Mouse (Mus musculus) heart, embryonic 10.5 days (tissue): ENCODE results near the gene Pknox2. TPM values are rescaled to one million over a fixed set of nuclear protein-coding genes. Genes with fewer than 3 reads are reported as not detected.

ENCODE experiments used
- DNase-seq: peaks from one replicate; pipeline ENCODE4 v3.0.0-alpha.2; 2017; ENCODE audit warnings: low spot score
- H3K27ac ChIP-seq: fragments of 300-500 bp; sonication (generic); 2 replicates; pipeline ENCODE4 v1.5.1; 2016; ENCODE audit warnings: mild to moderate bottlenecking
- H3K27me3 ChIP-seq: fragments of 300-500 bp; sonication (generic); 2 replicates; pipeline ENCODE4 v1.6.1; 2016; ENCODE audit warnings: mild to moderate bottlenecking; ENCODE audit not compliant: poor library complexity, insufficient read depth, severe bottlenecking
- H3K36me3 ChIP-seq: fragments of 300-500 bp; sonication (generic); 2 replicates; pipeline ENCODE4 v1.6.1; 2016; ENCODE audit warnings: mild to moderate bottlenecking, moderate library complexity
- H3K4me1 ChIP-seq: fragments of 300-500 bp; sonication (generic); 2 replicates; pipeline ENCODE4 v1.6.1; 2016; ENCODE audit warnings: mild to moderate bottlenecking
- H3K4me3 ChIP-seq: fragments of 300-500 bp; sonication (generic); 2 replicates; pipeline ENCODE4 v1.5.1; 2016; ENCODE audit warnings: mild to moderate bottlenecking, moderate library complexity
- H3K9me3 ChIP-seq: fragments of 300-500 bp; sonication (generic); 2 replicates; pipeline ENCODE4 v1.6.1; 2016; ENCODE audit warnings: mild to moderate bottlenecking, moderate library complexity
- WGBS: fragments of 180-500 bp; shearing (Covaris S2); methylation state at CpG from one replicate; pipeline ENCODE4 v1.1.7; 2016; 5-methylcytosine and 5-hydroxymethylcytosine counted together
- polyA plus RNA-seq: library from polyadenylated mRNA; unstranded; fragments of >200 nt; fragmentation: Nextera tagmentation; extraction: Ambion mirVana; gene quantifications from 2 replicates; pipeline ENCODE4 v1.2.1, GENCODE M21; 2016

Pknox2 gene
- polyA plus RNA-seq, 1 experiment from 2014 or later, result 9.1 TPM

DNA sequence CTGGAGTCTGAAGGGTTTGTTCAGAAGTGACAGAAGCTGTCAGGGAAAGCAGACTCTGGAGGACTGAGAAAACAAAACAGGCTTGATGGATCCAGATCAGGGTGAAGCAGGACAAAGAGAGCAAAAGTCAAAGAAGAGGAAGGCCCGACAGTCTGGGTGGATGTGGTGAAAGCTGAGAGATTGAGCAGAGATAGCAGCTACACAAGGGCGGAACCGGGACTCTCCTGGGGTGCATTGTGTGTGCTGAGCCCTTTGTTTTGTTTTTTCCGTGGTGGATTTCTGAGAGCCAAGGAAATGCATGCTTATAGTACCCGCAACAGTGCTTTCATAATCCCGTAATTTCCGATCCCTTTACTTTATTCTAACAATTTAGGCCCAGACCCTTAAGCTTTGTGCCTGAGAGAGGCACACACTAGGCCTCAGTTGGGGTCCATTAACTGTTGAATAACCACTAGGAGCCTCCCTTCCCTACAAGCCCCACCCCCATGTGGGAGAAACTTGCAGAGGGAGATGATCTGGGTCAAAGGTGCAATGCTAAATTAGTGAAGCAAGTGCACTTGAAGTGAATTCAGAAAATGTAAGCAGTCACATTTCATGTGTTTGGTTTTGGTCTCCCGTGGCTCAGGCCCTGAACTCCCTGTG lies 289.6 kb downstream of the Pknox2 start:
- Histone ChIP-seq H3K4me3 (no peak overlapping the region), H3K27ac (no peak overlapping the region), H3K36me3 (no peaks in the 10 kb centered on the region), H3K4me1 (no peaks in the 10 kb centered on the region), H3K27me3 (no peaks in the 10 kb centered on the region), H3K9me3 (no peaks in the 10 kb centered on the region)
- no peak for DNase-seq
- 27% methylated on average over 8 of the region's 8 CpGs for WGBS

DNA sequence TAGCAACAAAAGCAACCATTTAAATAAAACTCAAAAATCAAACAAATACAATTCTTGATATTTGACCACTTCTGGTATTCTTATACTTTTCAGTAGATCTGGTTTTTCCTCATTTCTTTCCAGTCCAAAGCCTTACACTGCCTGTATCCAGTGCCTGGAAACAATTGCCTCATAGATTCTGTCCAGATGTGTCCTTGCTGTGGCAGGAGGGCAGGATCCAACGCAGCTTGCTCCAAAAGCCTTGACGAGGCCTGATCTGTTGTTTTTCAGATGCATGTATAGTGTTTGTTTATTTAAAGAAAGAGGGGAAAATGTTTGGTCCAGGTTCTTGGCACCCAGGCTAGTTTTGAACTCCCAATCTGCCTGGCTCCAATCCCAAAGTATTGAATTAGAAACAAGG lies 290.9 kb downstream of the Pknox2 start:
- H3K9me3 ChIP-seq, result no peaks in the 10 kb centered on the region
- DNase-seq, result no peak
- H3K4me3 ChIP-seq, result no peak overlapping the region
- H3K27me3 ChIP-seq, result no peaks in the 10 kb centered on the region
- H3K4me1 ChIP-seq, result no peaks in the 10 kb centered on the region
- H3K27ac ChIP-seq, result no peak overlapping the region
- no peaks in the 10 kb centered on the region for H3K36me3 ChIP-seq
- WGBS, result 55% methylated on average over 2 of the region's 2 CpGs

DNA sequence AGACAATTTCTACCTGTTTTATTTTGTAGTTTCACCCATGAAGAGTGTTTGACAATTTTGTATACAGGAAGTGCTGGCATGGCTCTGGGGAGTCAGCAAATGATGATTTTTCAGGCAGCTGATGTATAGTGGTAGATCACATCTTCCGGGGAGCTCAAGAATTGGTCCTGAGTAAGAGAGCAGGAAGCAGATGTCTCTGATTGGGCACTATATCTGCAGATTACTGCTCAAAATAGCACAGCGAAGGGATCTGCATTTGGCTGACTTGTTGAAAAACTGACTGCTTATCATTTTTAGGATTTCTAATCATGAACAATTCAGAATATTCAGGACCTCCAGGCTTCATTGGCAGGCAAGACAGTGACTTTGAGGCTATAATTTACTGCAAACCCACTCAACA lies 295.0 kb downstream of the Pknox2 start:
- H3K27me3 ChIP-seq, result no peaks in the 10 kb centered on the region
- WGBS, result 73% methylated on average over 2 of the region's 2 CpGs
- DNase-seq, result no peak
- H3K36me3 ChIP-seq, result no peaks in the 10 kb centered on the region
- H3K9me3 ChIP-seq, result no peaks in the 10 kb centered on the region
- no peak overlapping the region for H3K4me3 ChIP-seq
- no peak overlapping the region for H3K27ac ChIP-seq
- H3K4me1 ChIP-seq, result no peaks in the 10 kb centered on the region

DNA sequence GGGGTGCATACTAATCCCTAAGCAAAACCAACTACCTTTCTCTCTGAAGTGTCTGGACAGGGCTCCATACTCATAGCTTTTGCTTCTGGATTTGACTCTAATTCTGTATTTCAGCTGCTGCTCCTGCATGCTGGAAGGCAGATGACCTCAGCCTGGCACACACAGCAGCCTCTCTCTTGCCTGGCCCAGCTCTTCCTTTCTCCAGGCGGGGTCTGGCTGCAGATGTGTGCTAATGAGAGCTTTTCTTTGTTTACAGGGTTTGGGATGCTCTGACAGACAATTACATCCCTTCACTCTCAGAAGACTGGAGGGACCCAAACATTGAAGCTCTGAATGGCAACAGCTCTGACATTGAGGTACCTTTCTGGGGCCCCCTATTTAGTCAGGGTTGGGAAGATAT lies 297.1 kb downstream of the Pknox2 start:
- no peaks in the 10 kb centered on the region for H3K4me1 ChIP-seq
- 42% methylated on average over 1 of the region's 1 CpGs for WGBS

DNA sequence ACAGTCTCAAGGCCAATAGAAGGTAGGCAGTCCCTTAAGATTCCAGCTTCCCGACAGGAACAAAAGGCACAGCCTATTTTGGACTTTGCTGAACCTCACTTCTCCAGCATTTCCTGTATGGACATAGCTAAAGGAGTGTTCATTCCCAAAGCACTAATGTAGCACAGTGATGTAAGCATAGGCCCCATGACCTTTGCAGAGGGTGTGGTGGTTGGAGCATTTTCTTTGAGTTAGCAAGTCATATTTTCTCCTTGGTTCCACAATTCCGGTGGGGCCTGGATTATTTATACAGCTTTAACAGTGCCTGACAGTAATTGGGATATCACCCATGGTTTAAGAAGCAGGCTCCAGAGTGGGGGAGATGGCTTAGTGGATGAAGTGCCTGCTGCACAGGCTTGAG lies 298.5 kb downstream of the Pknox2 start:
- no peaks in the 10 kb centered on the region for H3K9me3 ChIP-seq
- H3K36me3 ChIP-seq, result no peaks in the 10 kb centered on the region
- WGBS, result 80% methylated on average over 2 of the region's 2 CpGs
- H3K4me3 ChIP-seq, result no peak overlapping the region
- DNase-seq, result no peak
- H3K27me3 ChIP-seq, result no peaks in the 10 kb centered on the region
- no peaks in the 10 kb centered on the region for H3K4me1 ChIP-seq
- no peak overlapping the region for H3K27ac ChIP-seq

More for the DNA sequence above, 297.1 kb downstream of the Pknox2 start:
- Histone ChIP-seq H3K36me3 (no peaks in the 10 kb centered on the region), H3K27ac (no peak overlapping the region), H3K4me3 (no peak overlapping the region), H3K9me3 (no peaks in the 10 kb centered on the region), H3K27me3 (no peaks in the 10 kb centered on the region)
- no peak for DNase-seq

DNA sequence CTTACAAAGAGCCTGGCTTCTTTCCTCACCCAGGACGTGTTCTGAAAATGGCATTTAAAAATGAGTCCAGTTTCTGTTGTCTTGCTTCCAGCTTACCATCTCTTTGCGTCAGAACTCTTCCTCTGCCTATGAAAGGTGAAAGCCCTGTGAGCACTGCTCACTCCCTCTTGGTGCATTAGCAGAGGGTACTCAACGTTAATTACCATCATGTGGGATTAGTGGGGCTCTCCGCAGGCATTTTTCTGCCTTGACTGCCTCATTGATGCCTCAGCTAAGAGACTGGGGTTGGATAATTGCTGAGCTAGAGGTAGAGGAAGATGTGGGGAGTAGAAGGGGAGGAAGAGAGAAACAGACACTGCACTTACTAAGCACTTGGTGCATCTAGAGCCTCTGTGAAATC lies 300.9 kb downstream of the Pknox2 start:
- WGBS, result 47% methylated on average over 4 of the region's 4 CpGs
- H3K36me3 ChIP-seq, result no peaks in the 10 kb centered on the region
- no peaks in the 10 kb centered on the region for H3K9me3 ChIP-seq
- no peak overlapping the region for H3K4me3 ChIP-seq
- H3K4me1 ChIP-seq, result no peaks in the 10 kb centered on the region
- no peak overlapping the region for H3K27ac ChIP-seq
- no peaks in the 10 kb centered on the region for H3K27me3 ChIP-seq
- DNase-seq, result no peak

Other genes with a start within 250 kb of the Pknox2 start
- gene Tmem218, start 60.8 kb upstream of the Pknox2 start, polyA plus RNA-seq, result 7.7 and 9.0 TPM in 2 replicates
- 1.7 and 2.3 TPM in 2 replicates for gene Slc37a2, start 108.3 kb upstream of the Pknox2 start, polyA plus RNA-seq
- 5.1 and 5.8 TPM in 2 replicates for gene Ccdc15, start 201.0 kb upstream of the Pknox2 start, polyA plus RNA-seq
- 0.04 TPM in 1 of 2 replicates, not detected in the other for gene Hepacam, start 219.9 kb upstream of the Pknox2 start, polyA plus RNA-seq